Comparison of ENCODE assay signal across 9 mouse cellular contexts in genomic region chr2:18690756-18691155, GRCm38 (mm10). TPM values are rescaled to one million over a fixed set of nuclear protein-coding genes. Genes with fewer than 3 reads are reported as not detected.
DNase-seq lines count a peak whose midpoint lies in the region; ATAC-seq and TF ChIP-seq lines count a peak whose summit lies in the region.
"Had no signal": no experiment of that assay in that cellular context is flagged by ENCODE, and none has a peak within 500 bp of the region (broad histone marks: within the 10 kb centered on the region; RNA-seq: fewer than 3 reads in every experiment).

No protein-coding gene starts in this region.

- DNase-seq in heart, adult 8-10 months (ENCODE audit: low spot score), result no peak
- no peak for DNase-seq in G1E (ENCODE audit: low spot score)
- DNase-seq in layer of hippocampus, postnatal 36 days, result no peak
- DNase-seq in right cerebral cortex, postnatal 10 days (ENCODE audit: low spot score in 2 of 2), result no peak
- DNase-seq in embryo, embryonic 9.5 days (ENCODE audit: extremely low spot score), result no peak

- 3% methylated on average over 9 of the region's 9 CpGs for WGBS in heart, embryonic 14.5 days
- 2% methylated on average over 9 of the region's 9 CpGs for WGBS in forebrain, embryonic 16.5 days
- WGBS in midbrain, embryonic 12.5 days, result 1% methylated on average over 9 of the region's 9 CpGs

- H3K27me3 ChIP-seq in heart, embryonic 14.5 days (ENCODE audit: control insufficient read depth, insufficient read depth, low read length), result peaks cover 79% of the 10 kb centered on the region
- peaks cover 52% of the 10 kb centered on the region for H3K27me3 ChIP-seq in G1E (ENCODE audit: insufficient read depth, low read length)
- peaks cover 37% of the 10 kb centered on the region for H3K27me3 ChIP-seq in forebrain, embryonic 16.5 days (replicated peaks; ENCODE audit: control insufficient read depth, insufficient read depth, low read length)
- H3K27me3 ChIP-seq in midbrain, embryonic 12.5 days, result peaks cover 72% of the 10 kb centered on the region

- H3K36me3 ChIP-seq in heart, embryonic 14.5 days (ENCODE audit: control insufficient read depth, insufficient read depth, low read length), result no peaks in the 10 kb centered on the region
- no peaks in the 10 kb centered on the region for H3K36me3 ChIP-seq in G1E (replicated peaks)
- no peaks in the 10 kb centered on the region for H3K36me3 ChIP-seq in forebrain, embryonic 16.5 days (ENCODE audit: control insufficient read depth, insufficient read depth)
- no peaks in the 10 kb centered on the region for H3K36me3 ChIP-seq in midbrain, embryonic 12.5 days

- peak overlapping the region; percentile 85 for H3K4me2 ChIP-seq in heart, embryonic 14.5 days (ENCODE audit: low read length)
- peak overlapping the region; percentile 82 for H3K4me2 ChIP-seq in forebrain, embryonic 16.5 days (ENCODE audit: low read length)
- peak overlapping the region; percentile 87 for H3K4me2 ChIP-seq in midbrain, embryonic 12.5 days (replicated peaks)

- H3K4me3 ChIP-seq in heart, embryonic 14.5 days (ENCODE audit: control insufficient read depth in 1 of 2, insufficient read depth in 1 of 2, low read depth in 1 of 2, low read length in 2 of 2), result peak overlapping the region in 1 of 2 experiments; percentile 46; a peak in 2 of 4 replicates
- peak overlapping the region; percentile 75; the same call in 1 of the 2 replicates for H3K4me3 ChIP-seq in G1E (ENCODE audit: low read depth, low read length)
- H3K4me3 ChIP-seq in forebrain, embryonic 16.5 days (replicated peaks; ENCODE audit: low read length), result peak overlapping the region; percentile 53
- H3K4me3 ChIP-seq in midbrain, embryonic 12.5 days, result peak overlapping the region; percentile 53

- H3K9me3 ChIP-seq in heart, embryonic 14.5 days (ENCODE audit: control insufficient read depth, low read length), result no peaks in the 10 kb centered on the region
- H3K9me3 ChIP-seq in G1E (replicated peaks), result peaks cover 6% of the 10 kb centered on the region
- H3K9me3 ChIP-seq in forebrain, embryonic 16.5 days (ENCODE audit: control insufficient read depth, low read length), result no peaks in the 10 kb centered on the region
- no peaks in the 10 kb centered on the region for H3K9me3 ChIP-seq in midbrain, embryonic 12.5 days

- no peak overlapping the region for H3K9ac ChIP-seq in heart, embryonic 14.5 days (ENCODE audit: low read length)
- H3K9ac ChIP-seq in forebrain, embryonic 16.5 days (replicated peaks; ENCODE audit: low read depth, low read length), result no peak overlapping the region
- H3K9ac ChIP-seq in midbrain, embryonic 12.5 days (replicated peaks), result no peak overlapping the region

- H3K27ac ChIP-seq in heart, embryonic 14.5 days (replicated peaks in 1 of 2; ENCODE audit: control insufficient read depth in 1 of 2, insufficient read depth in 1 of 2, low read depth in 2 of 2, low read length in 2 of 2), result no peak overlapping the region
- no peak overlapping the region for H3K27ac ChIP-seq in forebrain, embryonic 16.5 days (ENCODE audit: low read length)
- no peak overlapping the region for H3K27ac ChIP-seq in midbrain, embryonic 12.5 days (replicated peaks)

- H3K4me1 ChIP-seq in heart, embryonic 14.5 days (ENCODE audit: control insufficient read depth in 2 of 2, insufficient read depth in 2 of 2, low read length in 2 of 2), result peaks cover 4 to 18% of the 10 kb centered on the region in 2 experiments; a peak in 3 of 4 replicates
- peaks cover 55% of the 10 kb centered on the region for H3K4me1 ChIP-seq in G1E (ENCODE audit: insufficient read depth, low read depth, low read length)
- H3K4me1 ChIP-seq in forebrain, embryonic 16.5 days (replicated peaks; ENCODE audit: control insufficient read depth, insufficient read depth, low read length), result peaks cover 35% of the 10 kb centered on the region
- H3K4me1 ChIP-seq in midbrain, embryonic 12.5 days, result peaks cover 30% of the 10 kb centered on the region

- TF ChIP-seq CTCF in G1E (IDR thresholded peaks at IDR 0.05; ENCODE audit: low read depth, low read length), result no peak

- ATAC-seq in heart, embryonic 14.5 days (ENCODE audit: insufficient number of reproducible peaks, insufficient read depth, low FRiP score, low read depth), result no peak
- no peak for ATAC-seq in G1E (ENCODE audit: extremely low read depth, insufficient number of reproducible peaks, low FRiP score, poor library complexity, severe bottlenecking)
- no peak for ATAC-seq in forebrain, embryonic 16.5 days
- ATAC-seq in midbrain, embryonic 12.5 days (ENCODE audit: low FRiP score, low read depth), result no peak

RNA-seq across cellular contexts. Expression of gene Spag6, which starts 3.1 kb away (rescaled TPM):
- 0.32 TPM in 1 of 2 replicates, not detected in the other for polyA plus RNA-seq in heart, embryonic 14.5 days (2014; fragmentation: Nextera tagmentation; extraction: Ambion mirVana)
- under 1 TPM in 3 of 4 experiments, not detected in 1; 0.38 to 0.65 (median 0.49) TPM for total RNA-seq in heart, adult 8-10 months (2022)
- total RNA-seq in G1E (2014; fragmentation: Nextera tagmentation) (not detected in 2 replicates), G1E (2017) (0.22 and 0.46 TPM in 2 replicates)
- 0.08 and 0.18 TPM in 2 replicates for polyA plus RNA-seq in G1E (2012)
- not detected in 2 replicates for polyA plus RNA-seq in forebrain, embryonic 16.5 days (2015; fragmentation: Nextera tagmentation; extraction: Ambion mirVana)
- polyA plus RNA-seq in midbrain, embryonic 12.5 days (2016; fragmentation: Nextera tagmentation; extraction: Ambion mirVana), result 0.32 and 0.35 TPM in 2 replicates
- 1 to 10 TPM; 3.0 to 5.3 TPM for total RNA-seq in layer of hippocampus, postnatal 36 days (2021)
- polyA plus RNA-seq: liver, embryonic 16.5 days had no signal

RNA-seq across cellular contexts. Expression of gene Bmi1, which starts 13.9 kb away (rescaled TPM):
- polyA plus RNA-seq in heart, embryonic 14.5 days (2014; fragmentation: Nextera tagmentation; extraction: Ambion mirVana), result 17.7 and 19.6 TPM in 2 replicates
- 10 to 100 TPM; 51.9 to 74.4 (median 64.3) TPM for total RNA-seq in heart, adult 8-10 months (2022)
- total RNA-seq in G1E (2014; fragmentation: Nextera tagmentation) (155 and 179 TPM in 2 replicates), G1E (2017) (147 and 165 TPM in 2 replicates)
- polyA plus RNA-seq in G1E (2012), result 43.1 and 45.4 TPM in 2 replicates
- 34.8 and 40.9 TPM in 2 replicates for polyA plus RNA-seq in forebrain, embryonic 16.5 days (2015; fragmentation: Nextera tagmentation; extraction: Ambion mirVana)
- polyA plus RNA-seq in midbrain, embryonic 12.5 days (2016; fragmentation: Nextera tagmentation; extraction: Ambion mirVana), result 36.4 and 44.4 TPM in 2 replicates
- 10 to 100 TPM; 58.4 to 67.5 TPM for total RNA-seq in layer of hippocampus, postnatal 36 days (2021)

RNA-seq across cellular contexts. Expression of gene Commd3, which starts 18.6 kb away (rescaled TPM):
- 206 TPM in 2 replicates for polyA plus RNA-seq in heart, embryonic 14.5 days (2014; fragmentation: Nextera tagmentation; extraction: Ambion mirVana)
- total RNA-seq in heart, adult 8-10 months (2022), result 100 to 1,000 TPM in 1 of 4 experiments, 10 to 100 TPM in 3; 88.6 to 108 (median 96.9) TPM
- total RNA-seq in G1E (2014; fragmentation: Nextera tagmentation) (247 and 256 TPM in 2 replicates), G1E (2017) (346 and 370 TPM in 2 replicates)
- 262 and 271 TPM in 2 replicates for polyA plus RNA-seq in G1E (2012)
- polyA plus RNA-seq in forebrain, embryonic 16.5 days (2015; fragmentation: Nextera tagmentation; extraction: Ambion mirVana), result 291 TPM in 2 replicates
- polyA plus RNA-seq in midbrain, embryonic 12.5 days (2016; fragmentation: Nextera tagmentation; extraction: Ambion mirVana), result 135 and 145 TPM in 2 replicates
- 100 to 1,000 TPM; 103 to 112 TPM for total RNA-seq in layer of hippocampus, postnatal 36 days (2021)
